Mouse (Mus musculus) small intestine, adult 2 months (tissue): ENCODE measurements around the gene Zfp663.

Source experiments
- CTCF ChIP-seq: fragments of 200-500 bp; IDR thresholded peaks from 2 replicates; pipeline ENCODE4 v1.5.1; 2012; ENCODE audit warnings: low read depth, mild to moderate bottlenecking, control low read depth, inconsistent platforms, low read length, moderate library complexity, mixed read lengths; ENCODE audit not compliant: insufficient replicate concordance, insufficient read length; ENCODE audit errors: extremely low read depth
- POLR2A ChIP-seq: fragments of 200-500 bp; IDR thresholded peaks from 2 replicates; pipeline ENCODE4 v1.6.1; 2012; ENCODE audit warnings: low read depth, mild to moderate bottlenecking, control low read depth, inconsistent platforms, low read length, moderate library complexity

DNA sequence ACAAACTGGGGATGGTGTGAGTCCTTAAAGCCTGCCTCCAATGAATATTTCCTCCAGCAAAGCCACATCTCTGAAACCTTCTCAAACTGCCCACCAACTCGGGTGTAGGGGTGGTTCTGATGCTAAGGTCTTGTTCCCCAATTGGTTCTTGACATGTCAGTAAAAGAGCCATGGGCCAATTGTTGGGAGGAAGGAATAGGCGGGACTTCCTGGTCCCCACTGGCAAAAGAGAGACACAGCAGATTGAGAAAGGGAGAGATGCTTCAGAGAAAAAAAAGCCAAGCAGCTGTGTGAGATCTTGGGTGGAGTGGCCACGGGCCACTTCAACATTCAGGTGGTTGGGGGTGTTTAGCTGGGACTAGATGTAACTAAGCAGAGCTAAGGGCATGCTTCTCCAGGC lies 2.5 kb upstream of the Zfp663 start:
- TF ChIP-seq POLR2A (no peak), CTCF (no peak)
